Mouse (Mus musculus) heart, adult 2 months (tissue): Measurements from ENCODE around the gene Akap9. TPM values are rescaled to one million over a fixed set of nuclear protein-coding genes. Genes with fewer than 3 reads are reported as not detected.
A peak's percentile ranks its signal among the peaks of the same experiment; 100 is the strongest.
"Not testable (repeated sequence)": the region's sequence is repeated elsewhere in the genome, so short reads cannot be mapped to it uniquely, and the experiment has no call there.

Experiments used
- DNase-seq, 2 experiments: peaks; one replicate each; pipeline ENCODE4 v3.0.0; 2021
- H3K27ac ChIP-seq: fragments of 200-600 bp; 2 replicates; pipeline ENCODE4 v1.8.1; 2022
- H3K27me3 ChIP-seq: fragments of 200-500 bp; 2 replicates; pipeline ENCODE4 v1.6.1; 2012; ENCODE audit warnings: mild to moderate bottlenecking, low read length, inconsistent platforms, mixed read lengths; ENCODE audit not compliant: control insufficient read depth, insufficient read depth
- H3K36me3 ChIP-seq: fragments of 200-500 bp; 2 replicates; pipeline ENCODE4 v1.6.1; 2012; ENCODE audit warnings: low read length, inconsistent platforms; ENCODE audit not compliant: control insufficient read depth, insufficient read depth
- H3K4me1 ChIP-seq: fragments of 200-500 bp; 2 replicates; pipeline ENCODE4 v1.6.1; 2011; ENCODE audit warnings: low read length; ENCODE audit not compliant: control insufficient read depth, insufficient read depth
- H3K4me3 ChIP-seq: fragments of 200-600 bp; 2 replicates; pipeline ENCODE4 v1.8.1; 2022
- H3K79me2 ChIP-seq: fragments of 200-500 bp; replicated peaks from 2 replicates; pipeline ENCODE4 v1.6.1; 2012; ENCODE audit warnings: mild to moderate bottlenecking, inconsistent platforms, low read length, moderate library complexity, mixed read lengths; ENCODE audit not compliant: control insufficient read depth, insufficient read depth
- H3K9ac ChIP-seq: fragments of 200-500 bp; 2 replicates; pipeline ENCODE4 v1.6.1; 2012; ENCODE audit warnings: low read depth, mild to moderate bottlenecking, control low read depth, inconsistent platforms, low read length, mixed read lengths
- CTCF ChIP-seq: fragments of 200-600 bp; IDR thresholded peaks from 2 replicates; pipeline ENCODE4 v1.8.1; 2022; ENCODE audit warnings: antibody characterized with exemption, mild to moderate bottlenecking, moderate library complexity
- EP300 ChIP-seq: fragments of 200-500 bp; IDR thresholded peaks from 2 replicates; pipeline ENCODE4 v1.6.1; 2011; ENCODE audit warnings: low read depth, low read length, control low read depth; ENCODE audit not compliant: insufficient read depth
- POLR2A ChIP-seq: fragments of 200-500 bp; IDR thresholded peaks from 2 replicates; pipeline ENCODE4 v1.6.1; 2011; ENCODE audit warnings: mild to moderate bottlenecking, low read depth, low read length, control low read depth; ENCODE audit not compliant: insufficient read depth
- WGBS: fragments of 180-500 bp; shearing (Covaris S2); methylation state at CpG from one replicate; pipeline ENCODE4 v1.1.7; 2018; 5-methylcytosine and 5-hydroxymethylcytosine counted together
- intact Hi-C: fragments of 180-260 bp; cut with DNase I; formaldehyde crosslinking; loops from one replicate; pipeline ENCODE4 v1.15.1; 2025
- long read RNA-seq: library from polyadenylated mRNA; stranded (forward); transcript quantifications from one replicate; pipeline ENCODE4 v2.0.0, GENCODE M21; 2021
- polyA plus RNA-seq: library from polyadenylated mRNA; depleted of rRNA; stranded (reverse); fragments of >200 nt; gene quantifications from 2 replicates; pipeline ENCODE4 v1.2.3, GENCODE M21; 2012; rRNA removed
- total RNA-seq, 2 experiments: library from RNA; stranded (reverse); gene quantifications; 2 replicates each; pipeline ENCODE4 v1.2.3; 2021

Gene Akap9
- total RNA-seq (10 to 100 TPM; 37.5 to 45.3 TPM), polyA plus RNA-seq (4.4 and 6.8 TPM in 2 replicates)
- long read RNA-seq, partial matches to known transcripts: 4 of 10 reads
- long read RNA-seq, other reads (novel, unspliced or antisense): 4 of 10 reads

DNA sequence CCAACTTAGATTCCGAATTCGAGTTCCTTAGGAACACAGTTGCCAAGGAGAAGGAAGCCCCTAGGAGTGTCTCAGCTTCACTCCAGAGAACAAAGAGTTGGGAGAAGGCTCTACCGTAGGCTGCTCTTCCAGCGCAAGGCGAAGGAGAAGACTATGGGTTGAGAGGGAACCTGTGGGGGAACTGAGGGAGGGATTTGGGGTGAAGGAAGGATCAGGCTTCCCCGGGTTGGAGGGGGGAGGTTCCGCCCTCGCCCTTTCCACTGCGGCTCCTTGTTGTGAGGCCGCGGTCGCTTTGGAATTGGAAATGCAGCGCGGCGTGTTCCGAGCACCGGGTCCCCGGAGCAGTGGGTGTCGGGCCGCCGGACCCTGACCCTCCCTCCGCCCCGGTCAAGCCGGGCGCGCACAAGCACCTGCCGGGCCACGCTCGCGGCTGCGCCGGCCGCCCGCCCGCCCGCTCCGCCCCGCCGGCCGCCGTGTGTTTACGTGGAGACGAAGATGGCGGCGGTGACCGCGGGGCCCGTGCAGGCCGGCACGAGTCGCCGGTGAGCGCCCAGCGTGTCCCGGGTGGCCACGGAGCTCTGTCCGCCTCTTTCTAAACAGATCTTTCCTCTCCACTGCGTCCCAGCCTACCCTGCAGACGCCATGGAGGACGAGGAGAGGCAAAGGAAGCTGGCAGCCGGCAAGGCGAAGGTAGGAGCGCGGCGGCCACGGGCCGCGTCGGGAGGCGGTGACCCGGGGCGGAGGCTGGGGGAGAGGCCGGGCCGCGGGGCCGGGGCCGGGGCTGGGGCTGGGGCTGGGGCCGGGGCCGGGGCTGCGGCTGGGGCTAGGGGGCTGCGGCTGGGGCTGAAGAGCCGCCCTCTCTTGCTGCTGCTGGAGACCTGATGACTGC lies at the start of gene Akap9:
TSS of gene Akap9 (plus strand) at position 254 of the 889 bp plus-strand sequence.
- WGBS: under 1% methylated on average over 62 of the region's 82 CpGs
- TF ChIP-seq POLR2A (peak; percentile 47; the same call in 1 of the 2 replicates), EP300 (no peak), CTCF (no peak)
- intact Hi-C loops: no loop called here
- peaks cover 6% of the 10 kb centered on the region for H3K4me1 ChIP-seq
- no peaks in the 10 kb centered on the region for H3K27me3 ChIP-seq
- peak within 1 kb of the TSS; percentile 89 for H3K4me3 ChIP-seq
- peak; percentile 85 for DNase-seq
- peaks cover 2% of the 10 kb centered on the region for H3K36me3 ChIP-seq
- peak within 1 kb of the TSS; percentile 91 for H3K27ac ChIP-seq
- H3K9ac ChIP-seq: peak within 1 kb of the TSS; percentile 100
- H3K79me2 ChIP-seq: peaks cover 3% of the 10 kb centered on the region

DNA sequence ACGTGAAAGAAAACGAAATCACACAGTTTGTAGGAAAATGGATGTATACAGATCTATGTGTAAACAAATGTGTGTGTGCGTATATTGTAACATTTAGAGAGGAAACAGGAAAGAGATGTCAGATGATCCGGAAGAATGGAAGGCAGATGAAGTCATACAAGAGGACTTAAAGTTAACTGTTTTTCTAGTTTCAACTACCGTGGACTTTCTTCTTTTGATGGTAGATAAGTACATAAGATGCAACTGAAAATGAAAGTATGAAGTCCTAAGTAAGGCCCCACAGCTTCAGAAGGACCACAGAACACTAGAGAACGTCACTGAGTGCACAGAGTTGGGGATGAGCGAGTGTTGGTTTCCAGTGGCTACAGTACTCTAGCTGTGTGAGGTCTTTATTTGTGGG lies 41.0 kb upstream of the Akap9 start:
- H3K79me2 ChIP-seq, DNase-seq, intact Hi-C loops, H3K27ac ChIP-seq, H3K4me3 ChIP-seq, H3K4me1 ChIP-seq, H3K27me3 ChIP-seq, H3K36me3 ChIP-seq, H3K9ac ChIP-seq: not testable (repeated sequence)
- 76% methylated on average over 7 of the region's 7 CpGs for WGBS

DNA sequence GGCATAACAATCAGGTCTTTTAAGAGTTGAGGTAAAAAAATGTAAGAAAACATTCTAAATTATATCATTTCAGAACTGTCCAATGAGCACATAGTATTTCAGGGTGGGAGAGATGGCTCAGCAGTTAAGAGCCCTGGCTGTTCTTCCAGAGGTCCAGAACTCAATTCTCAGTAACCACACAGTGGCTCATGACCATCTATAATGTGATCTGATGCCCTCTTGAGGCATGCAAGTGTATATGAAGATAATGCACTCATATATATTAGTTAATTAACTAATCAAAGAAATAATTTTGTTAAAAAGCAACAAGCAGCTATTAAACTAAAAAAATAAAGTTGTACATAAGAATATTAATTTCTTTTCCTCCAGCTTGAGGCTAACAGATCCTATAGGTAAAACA lies 38.7 kb upstream of the Akap9 start:
- peaks cover 2% of the 10 kb centered on the region for H3K36me3 ChIP-seq
- no peaks in the 10 kb centered on the region for H3K79me2 ChIP-seq
- no peaks in the 10 kb centered on the region for H3K27me3 ChIP-seq
- TF ChIP-seq EP300 (no peak), POLR2A (no peak), CTCF (no peak)
- no peak for DNase-seq
- H3K4me3 ChIP-seq: no peak overlapping the region
- no peak overlapping the region for H3K27ac ChIP-seq
- H3K4me1 ChIP-seq: no peaks in the 10 kb centered on the region
- no peak overlapping the region for H3K9ac ChIP-seq
- intact Hi-C loops: no loop called here

DNA sequence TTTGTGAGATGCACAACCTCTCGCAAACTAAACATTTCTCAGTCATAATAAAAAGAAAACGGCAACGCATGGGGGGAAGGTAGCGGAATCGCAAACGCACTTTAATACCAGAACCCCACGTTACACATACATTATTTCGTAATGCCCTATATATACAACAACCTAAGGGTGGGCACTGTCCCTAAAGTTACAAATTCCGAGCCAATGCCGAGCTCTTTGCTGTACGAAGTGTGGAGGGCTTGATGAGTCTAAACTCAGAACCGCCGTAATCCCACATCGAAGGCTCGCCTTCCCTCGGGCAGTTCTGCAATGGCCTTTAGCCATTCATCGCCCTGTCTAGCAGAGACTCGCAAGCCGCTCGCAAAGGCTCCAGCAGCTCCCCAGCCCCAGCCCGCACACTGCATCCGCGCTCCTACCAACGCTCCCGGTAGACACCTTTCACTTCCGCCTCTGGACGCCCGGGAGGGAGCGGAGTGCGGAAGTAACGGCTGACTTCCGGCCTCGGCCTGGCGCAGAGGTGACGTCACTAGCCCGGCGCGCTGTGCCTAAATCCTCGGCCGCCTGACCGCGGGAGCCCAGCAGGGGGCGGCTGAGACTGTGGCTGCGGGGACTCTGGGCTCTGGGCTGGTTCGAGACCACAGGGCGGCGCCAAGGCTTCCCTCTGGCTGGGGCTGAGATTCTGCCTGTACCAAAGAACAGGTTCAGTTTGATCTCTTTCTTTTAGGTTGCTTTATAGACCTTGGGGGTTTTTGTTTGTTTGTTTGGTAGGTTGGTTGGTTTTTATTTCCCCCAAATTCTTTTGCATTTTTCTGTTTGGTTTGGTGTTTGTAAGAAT lies 34.2 kb upstream of the Akap9 start, which contains the start of gene Mterf1a:
TSS of gene Mterf1a (minus strand) at position 475 of the 835 bp plus-strand sequence.
- not testable (repeated sequence) for H3K27ac ChIP-seq, H3K36me3 ChIP-seq, H3K27me3 ChIP-seq, H3K79me2 ChIP-seq, H3K9ac ChIP-seq, H3K4me1 ChIP-seq
- intact Hi-C loops: loop anchor here (5.0 kb wide), 1 partner anchor 209 kb away; the partner anchor contains the start of gene Cyp51
- WGBS: 2% methylated on average over 11 of the region's 47 CpGs
- peak; percentile 39 for TF ChIP-seq CTCF
- DNase-seq: peak; percentile 42 to 48
- H3K4me3 ChIP-seq: peak within 1 kb of the TSS; percentile 41

DNA sequence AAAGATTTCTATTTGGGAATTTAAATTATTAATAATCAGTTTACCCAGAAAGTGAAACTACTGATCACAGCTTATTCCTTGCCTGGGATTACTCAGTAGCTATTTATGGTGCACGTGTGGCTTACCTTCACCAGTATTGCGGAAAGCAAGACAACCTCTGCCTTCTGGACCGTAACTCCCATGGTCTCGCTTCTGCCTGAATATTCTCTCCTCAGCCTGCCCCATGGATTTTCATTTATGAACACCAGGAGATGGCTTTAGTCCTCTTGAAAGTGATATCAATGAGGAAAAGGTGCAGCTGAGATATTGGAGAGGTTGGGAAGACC lies 33.6 kb upstream of the Akap9 start:
- intact Hi-C loops: loop anchor here (5.0 kb wide), 1 partner anchor 208 kb away; the partner anchor contains the start of gene Cyp51
- not testable (repeated sequence) for H3K4me3 ChIP-seq, H3K9ac ChIP-seq, H3K27ac ChIP-seq, H3K4me1 ChIP-seq, H3K27me3 ChIP-seq, DNase-seq, H3K79me2 ChIP-seq, H3K36me3 ChIP-seq
- WGBS: 97% methylated on average over 4 of the region's 4 CpGs

DNA sequence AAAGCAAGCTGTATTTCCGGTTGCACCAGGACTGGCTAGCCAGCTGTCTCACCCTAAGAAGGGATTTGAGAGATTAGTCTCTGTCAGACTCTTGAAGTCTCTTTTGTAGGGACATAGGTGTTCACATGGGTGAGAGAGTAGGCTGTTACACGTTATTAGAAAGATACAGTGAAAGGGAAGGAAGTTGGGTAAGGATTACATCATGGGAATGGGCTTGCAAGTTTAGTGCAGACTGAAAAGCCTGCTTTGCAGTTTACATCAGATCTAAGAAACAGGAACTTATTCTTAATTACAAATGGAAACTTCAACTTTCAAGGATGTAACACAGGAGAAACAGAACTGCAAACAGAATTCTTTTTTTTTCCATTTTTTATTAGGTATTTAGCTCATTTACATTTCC lies 22.4 kb upstream of the Akap9 start:
- H3K27ac ChIP-seq: no peak overlapping the region
- intact Hi-C loops: no loop called here
- WGBS: 50% methylated on average over 2 of the region's 2 CpGs
- H3K9ac ChIP-seq: no peak overlapping the region
- no peaks in the 10 kb centered on the region for H3K79me2 ChIP-seq
- TF ChIP-seq POLR2A: no peak
- TF ChIP-seq CTCF: no peak
- no peak for TF ChIP-seq EP300
- H3K4me1 ChIP-seq: no peaks in the 10 kb centered on the region
- H3K27me3 ChIP-seq: no peaks in the 10 kb centered on the region
- no peaks in the 10 kb centered on the region for H3K36me3 ChIP-seq
- no peak for DNase-seq
- no peak overlapping the region for H3K4me3 ChIP-seq
